Mouse (Mus musculus): ENCODE data around the gene Vmn1r127.
"Not testable (repeated sequence)": the region's sequence is repeated elsewhere in the genome, so short reads cannot be mapped to it uniquely, and the experiment has no call there.

Gene Vmn1r127

GRCm38 (mm10) chr7:21319761-21320160, at the start of gene Vmn1r127:
Gene Vmn1r127 (minus strand): TSS chr7:21319861.
- not testable (repeated sequence) for DNase-seq

- not testable (repeated sequence) for DNase-seq
Measured at GRCm38 (mm10) chr7:21361191-21361590, 41.5 kb upstream of the Vmn1r127 start, which contains the start of gene Vmn1r129. Gene Vmn1r129 (minus strand): TSS chr7:21361291.

- not testable (repeated sequence) for DNase-seq
Measured at GRCm38 (mm10) chr7:21349073-21349472, 29.4 kb upstream of the Vmn1r127 start, which contains the start of gene Vmn1r128. Gene Vmn1r128 (plus strand): TSS chr7:21349373.

- not testable (repeated sequence) for DNase-seq
Measured at GRCm38 (mm10) chr7:21301367-21301766, 18.3 kb downstream of the Vmn1r127 start, which contains the start of gene Vmn1r126. Gene Vmn1r126 (minus strand): TSS chr7:21301467.

GRCm38 (mm10) chr7:21271879-21272278, 47.8 kb downstream of the Vmn1r127 start, which contains the start of gene Vmn1r125:
Gene Vmn1r125 (plus strand): TSS chr7:21272179.
- DNase-seq, result not testable (repeated sequence)
